14 mouse cellular contexts compared by ENCODE assay signal in genomic region chr4:140909536-140909935, GRCm38 (mm10).
"Had no signal": no experiment of that assay in that cellular context is flagged by ENCODE, and none has a peak within 500 bp of the region (broad histone marks: within the 10 kb centered on the region; RNA-seq: fewer than 3 reads in every experiment).

No protein-coding gene starts in this region.

- ATAC-seq: midbrain, embryonic 16.5 days had no signal

- H3K27ac ChIP-seq: kidney, postnatal 0 days; limb, embryonic 15.5 days; liver, embryonic 13.5 days; midbrain, embryonic 12.5 days; neural tube, embryonic 13.5 days had no signal

- H3K4me3 ChIP-seq: limb, embryonic 15.5 days; liver, embryonic 13.5 days; midbrain, embryonic 12.5 days; neural tube, embryonic 13.5 days had no signal

- H3K36me3 ChIP-seq: limb, embryonic 15.5 days; liver, embryonic 13.5 days; midbrain, embryonic 12.5 days; neural tube, embryonic 13.5 days had no signal

- H3K9ac ChIP-seq: limb, embryonic 15.5 days; liver, embryonic 13.5 days; midbrain, embryonic 12.5 days; neural tube, embryonic 13.5 days had no signal

- DNase-seq: kidney, adult 11 months; kidney, adult 9 months; kidney, postnatal 36 days; layer of hippocampus, adult 9-11 months; layer of hippocampus, postnatal 36 days; liver, embryonic 13.5 days; lung, adult 18-20 months; right cerebral cortex, adult 18-20 months; spleen, adult 18-20 months had no signal

- H3K4me2 ChIP-seq: limb, embryonic 15.5 days; liver, embryonic 13.5 days; midbrain, embryonic 12.5 days; neural tube, embryonic 13.5 days had no signal

- H3K9me3 ChIP-seq: limb, embryonic 15.5 days; liver, embryonic 13.5 days; midbrain, embryonic 12.5 days; neural tube, embryonic 13.5 days had no signal
